Mouse (Mus musculus) adrenal gland, postnatal 14 days (tissue): Measurements from ENCODE around the gene Snx3. TPM values are rescaled to one million over a fixed set of nuclear protein-coding genes. Genes with fewer than 3 reads are reported as not detected.

Source experiments
- DNase-seq: peaks from one replicate; pipeline ENCODE4 v3.0.0; 2021; ENCODE audit warnings: mixed read lengths
- long read RNA-seq, 2 experiments: library from polyadenylated mRNA; stranded (forward); transcript quantifications; one replicate each; pipeline ENCODE4 v2.0.0; 2021
- total RNA-seq: library from RNA; stranded (reverse); gene quantifications from 2 replicates; pipeline ENCODE4 v1.2.3, GENCODE M21; 2021

Gene Snx3
- 197 and 210 TPM in 2 replicates for total RNA-seq
- long read RNA-seq, experiment 1, transcript Snx3-201 (4 exons, 1,401 nt) = major isoform, 343 of 351 reads
- long read RNA-seq, experiment 1, partial matches to known transcripts = 1 of 351 reads
- long read RNA-seq, experiment 1, other reads (novel, unspliced or antisense) = 6 of 351 reads
- long read RNA-seq, experiment 2, transcript Snx3-201 (4 exons, 1,401 nt) = major isoform, 231 of 237 reads
- long read RNA-seq, experiment 2, partial matches to known transcripts = 3 of 237 reads
- long read RNA-seq, experiment 2, other reads (novel, unspliced or antisense) = 3 of 237 reads

- DNase-seq = peak; percentile 98
These were observed at the start of gene Snx3 for GRCm38 (mm10) chr10:42501775-42502348. Snx3 (plus strand) TSS chr10:42502030.

- no peak for DNase-seq
These were observed 47.6 kb upstream of the Snx3 start for GRCm38 (mm10) chr10:42454266-42454665.

- DNase-seq = no peak
These were observed 47.1 kb upstream of the Snx3 start for GRCm38 (mm10) chr10:42454690-42455089.

GRCm38 (mm10) chr10:42455981-42456380 lies 45.8 kb upstream of the Snx3 start:
- no peak for DNase-seq

- DNase-seq = peak; percentile 70
These were observed 44.2 kb upstream of the Snx3 start for GRCm38 (mm10) chr10:42457557-42458191.

- peak; percentile 32 for DNase-seq
These were observed 37.6 kb upstream of the Snx3 start for GRCm38 (mm10) chr10:42464224-42464623.

GRCm38 (mm10) chr10:42464805-42465204 lies 37.0 kb upstream of the Snx3 start:
- DNase-seq = no peak

GRCm38 (mm10) chr10:42474946-42475514 lies 26.8 kb upstream of the Snx3 start:
- no peak for DNase-seq

GRCm38 (mm10) chr10:42476774-42477475 lies 24.9 kb upstream of the Snx3 start:
- no peak for DNase-seq

- no peak for DNase-seq
These were observed 24.1 kb upstream of the Snx3 start for GRCm38 (mm10) chr10:42477550-42478340.

GRCm38 (mm10) chr10:42478341-42478720 lies 23.5 kb upstream of the Snx3 start, which contains the start of gene Afg1l:
Afg1l (minus strand) TSS chr10:42478565.
- peak; percentile 97 for DNase-seq

- no peak for DNase-seq
These were observed 21.1 kb upstream of the Snx3 start for GRCm38 (mm10) chr10:42480719-42481118.

GRCm38 (mm10) chr10:42488606-42489296 lies 13.1 kb upstream of the Snx3 start:
- no peak for DNase-seq

GRCm38 (mm10) chr10:42491158-42491557 lies 10.7 kb upstream of the Snx3 start:
- no peak for DNase-seq

- no peak for DNase-seq
These were observed 9.6 kb upstream of the Snx3 start for GRCm38 (mm10) chr10:42492027-42492771.

- no peak for DNase-seq
These were observed 8.8 kb upstream of the Snx3 start for GRCm38 (mm10) chr10:42493000-42493399.

- peak; percentile 16 for DNase-seq
These were observed 1.2 kb upstream of the Snx3 start for GRCm38 (mm10) chr10:42500611-42501010.

- DNase-seq = peak; percentile 30
These were observed 669 bp upstream of the Snx3 start for GRCm38 (mm10) chr10:42501161-42501560.

GRCm38 (mm10) chr10:42502349-42503111 lies 700 bp downstream of the Snx3 start:
- peak; percentile 76 for DNase-seq
